11 mouse cellular contexts compared by ENCODE assay signal in the genomic region with DNA sequence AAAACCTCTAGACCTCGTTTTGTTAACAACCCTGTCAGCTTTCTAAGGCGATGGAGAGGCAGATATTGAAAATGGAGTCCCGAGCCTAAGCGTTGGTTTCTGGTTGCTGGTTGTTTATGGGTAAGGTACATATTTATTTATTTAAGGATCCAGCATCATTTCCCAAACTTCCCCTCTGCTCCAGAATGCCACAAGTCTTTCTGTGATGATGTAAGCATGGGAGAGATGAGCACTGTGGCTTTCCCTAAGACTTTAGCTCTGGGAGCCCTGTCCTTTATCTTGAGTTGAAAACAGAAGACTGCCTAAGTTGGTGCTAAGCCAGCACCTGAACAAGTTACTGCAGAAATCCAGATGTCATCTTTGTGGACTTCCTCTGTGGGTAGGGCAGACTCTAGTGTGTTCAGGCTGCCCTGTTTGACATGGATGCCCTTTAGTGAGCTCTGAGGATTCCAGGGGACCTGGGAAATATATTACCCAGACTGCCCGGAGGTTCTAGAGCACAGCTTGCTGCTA. TPM values are rescaled to one million over a fixed set of nuclear protein-coding genes. Genes with fewer than 3 reads are reported as not detected.
A peak's percentile ranks its signal among the peaks of the same experiment; 100 is the strongest.
DNase-seq lines count a peak whose midpoint lies in the region; ATAC-seq and TF ChIP-seq lines count a peak whose summit lies in the region.
"Had no signal": no experiment of that assay in that cellular context is flagged by ENCODE, and none has a peak within 500 bp of the region (broad histone marks: within the 10 kb centered on the region; RNA-seq: fewer than 3 reads in every experiment).

No protein-coding gene starts in this region.

- H3K4me2 ChIP-seq in intestine, postnatal 0 days (replicated peaks; ENCODE audit: low read depth) = no peak overlapping the region
- H3K4me2 ChIP-seq in intestine, embryonic 15.5 days (replicated peaks) = no peak overlapping the region
- H3K4me2 ChIP-seq in embryonic facial prominence, embryonic 14.5 days (ENCODE audit: low read depth, low read length) = peak overlapping the region; percentile 72

- H3K27ac ChIP-seq in intestine, postnatal 0 days (ENCODE audit: low read depth, low read length) = no peak overlapping the region
- no peak overlapping the region for H3K27ac ChIP-seq in intestine, embryonic 15.5 days
- H3K27ac ChIP-seq in embryonic facial prominence, embryonic 14.5 days (replicated peaks; ENCODE audit: low read depth, low read length) = peak overlapping the region; percentile 87
- H3K27ac ChIP-seq: layer of hippocampus, adult 2 months; neural tube, embryonic 13.5 days had no signal

- H3K27me3 ChIP-seq in intestine, postnatal 0 days (replicated peaks; ENCODE audit: control insufficient read depth, insufficient read depth, low read length) = peaks cover 100% of the 10 kb centered on the region
- H3K27me3 ChIP-seq in intestine, embryonic 15.5 days (replicated peaks) = peaks cover 100% of the 10 kb centered on the region
- peaks cover 67% of the 10 kb centered on the region for H3K27me3 ChIP-seq in embryonic facial prominence, embryonic 14.5 days (replicated peaks; ENCODE audit: control insufficient read depth, insufficient read depth, low read length)
- H3K27me3 ChIP-seq: CH12.LX had no signal

- ATAC-seq in intestine, postnatal 0 days = no peak
- ATAC-seq in intestine, embryonic 15.5 days = no peak
- ATAC-seq in embryonic facial prominence, embryonic 14.5 days (ENCODE audit: low read depth) = no peak

- peak overlapping the region; percentile 41; the same call in 1 of the 2 replicates for H3K4me3 ChIP-seq in intestine, postnatal 0 days (ENCODE audit: low read depth, low read length)
- H3K4me3 ChIP-seq in intestine, embryonic 15.5 days (replicated peaks) = no peak overlapping the region
- peak overlapping the region; percentile 66 for H3K4me3 ChIP-seq in embryonic facial prominence, embryonic 14.5 days (ENCODE audit: low read depth, low read length)
- H3K4me3 ChIP-seq: layer of hippocampus, adult 2 months had no signal

- 0 out of 2 replicates have a peak, but pooled peaks cover 2% of the 10 kb centered on the region for H3K4me1 ChIP-seq in intestine, postnatal 0 days (replicated peaks; ENCODE audit: control insufficient read depth, insufficient read depth, low read length)
- H3K4me1 ChIP-seq in intestine, embryonic 15.5 days (replicated peaks) = peaks cover 23% of the 10 kb centered on the region
- H3K4me1 ChIP-seq in embryonic facial prominence, embryonic 14.5 days (ENCODE audit: control insufficient read depth, insufficient read depth, low read length) = peaks cover 21% of the 10 kb centered on the region

- TF ChIP-seq CTCF in intestine, postnatal 0 days (IDR thresholded peaks at IDR 0.05; ENCODE audit: low read depth) = no peak

- no peaks in the 10 kb centered on the region for H3K9me3 ChIP-seq in intestine, postnatal 0 days (ENCODE audit: control insufficient read depth)
- no peaks in the 10 kb centered on the region for H3K9me3 ChIP-seq in intestine, embryonic 15.5 days
- peaks cover 4% of the 10 kb centered on the region; the same call in 1 of the 2 replicates for H3K9me3 ChIP-seq in embryonic facial prominence, embryonic 14.5 days (ENCODE audit: control insufficient read depth, low read length)

- DNase-seq in embryo, embryonic 11 days = peak; percentile 8
- no peak for DNase-seq in embryonic facial prominence, embryonic 14.5 days (ENCODE audit: low spot score)
- DNase-seq in retina, embryonic 14.5 days (ENCODE audit: low spot score) = peak; percentile 24
- DNase-seq in right cerebral cortex, postnatal 36 days (ENCODE audit: low spot score in 2 of 2) = no peak
- no peak for DNase-seq in frontal cortex, postnatal 25 days (ENCODE audit: low spot score in 2 of 2)
- DNase-seq: liver had no signal

- H3K9ac ChIP-seq in intestine, postnatal 0 days (ENCODE audit: low read depth, low read length) = no peak overlapping the region
- no peak overlapping the region for H3K9ac ChIP-seq in intestine, embryonic 15.5 days
- H3K9ac ChIP-seq in embryonic facial prominence, embryonic 14.5 days (ENCODE audit: low read depth, low read length) = peak overlapping the region; percentile 92
- H3K9ac ChIP-seq: neural tube, embryonic 13.5 days had no signal

- no peaks in the 10 kb centered on the region for H3K36me3 ChIP-seq in intestine, postnatal 0 days (ENCODE audit: control insufficient read depth, insufficient read depth)
- H3K36me3 ChIP-seq in intestine, embryonic 15.5 days = no peaks in the 10 kb centered on the region
- peaks cover 8% of the 10 kb centered on the region for H3K36me3 ChIP-seq in embryonic facial prominence, embryonic 14.5 days (ENCODE audit: control insufficient read depth, insufficient read depth, low read length)
- H3K36me3 ChIP-seq: neural tube, embryonic 13.5 days had no signal

- WGBS in intestine, postnatal 0 days = 14% methylated on average over 5 of the region's 5 CpGs
- 9% methylated on average over 5 of the region's 5 CpGs for WGBS in intestine, embryonic 15.5 days
- 23% methylated on average over 5 of the region's 5 CpGs for WGBS in embryonic facial prominence, embryonic 14.5 days

RNA-seq across cellular contexts. Expression of a gene that starts 1.8 kb away (rescaled TPM):
- polyA plus RNA-seq in intestine, postnatal 0 days (2015; fragmentation: Nextera tagmentation; extraction: Ambion mirVana) = 0.05 and 0.18 TPM in 2 replicates
- 0.35 and 0.43 TPM in 2 replicates for polyA plus RNA-seq in intestine, embryonic 15.5 days (2015; fragmentation: Nextera tagmentation; extraction: Ambion mirVana)
- polyA plus RNA-seq in embryonic facial prominence, embryonic 14.5 days (2014; fragmentation: Nextera tagmentation; extraction: Ambion mirVana) = 12.5 and 13.2 TPM in 2 replicates
- polyA plus RNA-seq: neural tube, embryonic 13.5 days had no signal

Comparison
In these comparisons a context has a peak if more than half of its experiments do, and no peak if none do; other contexts are left out.
1. DNase-seq: peak in embryo, embryonic 11 days (single experiment) and retina, embryonic 14.5 days (single experiment); none in embryonic facial prominence, embryonic 14.5 days (single experiment), right cerebral cortex, postnatal 36 days (0 of 2) and frontal cortex, postnatal 25 days (0 of 2).